Mouse (Mus musculus): ENCODE data around the gene 1700025G04Rik.

DNA sequence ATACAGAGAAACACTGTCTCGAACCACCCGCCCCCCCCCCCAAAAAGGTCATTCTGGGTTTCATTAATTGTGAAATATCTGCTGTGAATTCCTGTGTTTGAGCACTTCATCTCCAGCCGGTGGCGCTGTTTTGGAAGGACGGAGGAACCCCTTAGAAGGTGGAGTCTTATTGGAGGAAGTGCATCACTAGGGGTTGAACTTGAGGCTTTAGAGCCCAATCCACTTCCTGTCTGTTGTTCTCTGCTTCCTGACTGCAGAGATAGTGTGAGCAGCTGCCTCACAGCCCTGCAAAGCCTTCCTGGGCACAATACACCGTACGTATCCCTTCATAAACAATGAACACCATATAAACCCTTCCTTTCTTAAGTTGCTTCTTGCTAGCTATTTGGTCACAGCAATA, 35.5 kb upstream of the 1700025G04Rik start:
- TF ChIP-seq GATA1 (IDR thresholded peaks at IDR 0.05; ENCODE audit: low read length) (no peak), TAL1 (IDR thresholded peaks at IDR 0.05; ENCODE audit: low read length) (no peak)
